24 mouse cellular contexts compared by ENCODE assay signal in genomic region chr19:6495714-6496113, GRCm38 (mm10). TPM values are rescaled to one million over a fixed set of nuclear protein-coding genes. Genes with fewer than 3 reads are reported as not detected.
A peak's percentile ranks its signal among the peaks of the same experiment; 100 is the strongest.
DNase-seq lines count a peak whose midpoint lies in the region; ATAC-seq and TF ChIP-seq lines count a peak whose summit lies in the region.
"Had no signal": no experiment of that assay in that cellular context is flagged by ENCODE, and none has a peak within 500 bp of the region (broad histone marks: within the 10 kb centered on the region; RNA-seq: fewer than 3 reads in every experiment).

No protein-coding gene starts in this region.

- 35% methylated on average over 8 of the region's 8 CpGs for WGBS in hindbrain, embryonic 10.5 days
- WGBS in hindbrain, postnatal 0 days: 39% methylated on average over 8 of the region's 8 CpGs
- WGBS in neural tube, embryonic 12.5 days: 28% methylated on average over 8 of the region's 8 CpGs
- WGBS in limb, embryonic 10.5 days: 38% methylated on average over 8 of the region's 8 CpGs

- H3K27me3 ChIP-seq in hindbrain, embryonic 10.5 days (ENCODE audit: insufficient read depth, poor library complexity, severe bottlenecking): peaks cover 95% of the 10 kb centered on the region
- no peaks in the 10 kb centered on the region for H3K27me3 ChIP-seq in hindbrain, postnatal 0 days (ENCODE audit: insufficient read depth, low read length)
- peaks cover 40% of the 10 kb centered on the region for H3K27me3 ChIP-seq in neural tube, embryonic 12.5 days (replicated peaks)
- H3K27me3 ChIP-seq in limb, embryonic 10.5 days (ENCODE audit: low read depth, poor library complexity, severe bottlenecking): peaks cover 100% of the 10 kb centered on the region

- peak overlapping the region; percentile 90 for H3K27ac ChIP-seq in hindbrain, embryonic 10.5 days
- H3K27ac ChIP-seq in hindbrain, postnatal 0 days: peak overlapping the region; percentile 75
- no peak overlapping the region for H3K27ac ChIP-seq in neural tube, embryonic 12.5 days
- no peak overlapping the region for H3K27ac ChIP-seq in limb, embryonic 10.5 days
- H3K27ac ChIP-seq: embryonic facial prominence, embryonic 13.5 days; heart, adult 2 months; kidney, embryonic 15.5 days; limb, embryonic 15.5 days; liver, embryonic 15.5 days; stomach, postnatal 0 days had no signal

- H3K4me3 ChIP-seq in hindbrain, embryonic 10.5 days: no peak overlapping the region
- no peak overlapping the region for H3K4me3 ChIP-seq in hindbrain, postnatal 0 days (ENCODE audit: low read length)
- H3K4me3 ChIP-seq in neural tube, embryonic 12.5 days: no peak overlapping the region
- H3K4me3 ChIP-seq in limb, embryonic 10.5 days: no peak overlapping the region
- H3K4me3 ChIP-seq: embryonic facial prominence, embryonic 13.5 days; heart, adult 2 months; kidney, embryonic 15.5 days; limb, embryonic 15.5 days; liver, embryonic 15.5 days had no signal

- no peaks in the 10 kb centered on the region for H3K36me3 ChIP-seq in hindbrain, embryonic 10.5 days
- H3K36me3 ChIP-seq in hindbrain, postnatal 0 days (ENCODE audit: insufficient read depth, low read length): no peaks in the 10 kb centered on the region
- H3K36me3 ChIP-seq in neural tube, embryonic 12.5 days: no peaks in the 10 kb centered on the region
- no peaks in the 10 kb centered on the region for H3K36me3 ChIP-seq in limb, embryonic 10.5 days
- H3K36me3 ChIP-seq: embryonic facial prominence, embryonic 13.5 days; kidney, embryonic 15.5 days; limb, embryonic 15.5 days; liver, embryonic 15.5 days had no signal

- peak; percentile 63 for DNase-seq in cerebellum, adult 11-12 months
- no peak for DNase-seq in cerebellum, adult 9-10 months
- DNase-seq in hindbrain, embryonic 10.5 days (ENCODE audit: low spot score): no peak
- DNase-seq in hindbrain, postnatal 0 days (ENCODE audit: low spot score): no peak
- no peak for DNase-seq in thymus, postnatal 25 days
- no peak for DNase-seq in urinary bladder, postnatal 10 days (ENCODE audit: low spot score)
- no peak for DNase-seq in limb, embryonic 10.5 days (ENCODE audit: low spot score)
- DNase-seq: adrenal gland, adult 2 months; cerebellum, postnatal 14 days; gastrocnemius, postnatal 10 days; heart, adult 2 months; right cerebral cortex, postnatal 4 days had no signal

- no peak for TF ChIP-seq CTCF in hindbrain, postnatal 0 days (IDR thresholded peaks at IDR 0.05; ENCODE audit: low read depth)

- H3K4me1 ChIP-seq in hindbrain, embryonic 10.5 days (replicated peaks): peaks cover 85% of the 10 kb centered on the region
- peaks cover 14% of the 10 kb centered on the region; the same call in 1 of the 2 replicates for H3K4me1 ChIP-seq in hindbrain, postnatal 0 days (ENCODE audit: insufficient read depth, low read length)
- peaks cover 54% of the 10 kb centered on the region for H3K4me1 ChIP-seq in neural tube, embryonic 12.5 days
- peaks cover 21% of the 10 kb centered on the region for H3K4me1 ChIP-seq in limb, embryonic 10.5 days
- H3K4me1 ChIP-seq: liver, embryonic 15.5 days had no signal

- H3K9ac ChIP-seq in hindbrain, postnatal 0 days (replicated peaks; ENCODE audit: low read length): no peak overlapping the region
- no peak overlapping the region for H3K9ac ChIP-seq in neural tube, embryonic 12.5 days
- H3K9ac ChIP-seq: embryonic facial prominence, embryonic 13.5 days; kidney, embryonic 15.5 days; limb, embryonic 15.5 days; liver, embryonic 15.5 days had no signal

- H3K4me2 ChIP-seq in hindbrain, postnatal 0 days (ENCODE audit: low read depth, low read length): no peak overlapping the region
- peak overlapping the region; percentile 21 for H3K4me2 ChIP-seq in neural tube, embryonic 12.5 days (replicated peaks)
- H3K4me2 ChIP-seq: embryonic facial prominence, embryonic 13.5 days; kidney, embryonic 15.5 days; limb, embryonic 15.5 days; liver, embryonic 15.5 days had no signal

- no peak for ATAC-seq in hindbrain, postnatal 0 days
- ATAC-seq in neural tube, embryonic 12.5 days (ENCODE audit: low FRiP score, low read depth): no peak
- ATAC-seq: intestine, postnatal 0 days had no signal

- no peaks in the 10 kb centered on the region for H3K9me3 ChIP-seq in hindbrain, embryonic 10.5 days
- H3K9me3 ChIP-seq in hindbrain, postnatal 0 days (ENCODE audit: low read length): no peaks in the 10 kb centered on the region
- H3K9me3 ChIP-seq in neural tube, embryonic 12.5 days: no peaks in the 10 kb centered on the region
- H3K9me3 ChIP-seq in limb, embryonic 10.5 days (replicated peaks): no peaks in the 10 kb centered on the region
- H3K9me3 ChIP-seq: embryonic facial prominence, embryonic 13.5 days; kidney, embryonic 15.5 days; limb, embryonic 15.5 days; liver, embryonic 15.5 days had no signal

RNA-seq across cellular contexts. Expression of gene Slc22a12, which starts 47.1 kb away (rescaled TPM):
- not detected in 2 replicates for polyA plus RNA-seq in hindbrain, embryonic 10.5 days (2016; fragmentation: Nextera tagmentation; extraction: Ambion mirVana)
- 0.21 and 1.2 TPM in 2 replicates for total RNA-seq in hindbrain, postnatal 0 days (2014; rRNA removed)
- 0.28 and 0.35 TPM in 2 replicates for polyA plus RNA-seq in hindbrain, postnatal 0 days (2015; fragmentation: Nextera tagmentation; extraction: Ambion mirVana)
- polyA plus RNA-seq in neural tube, embryonic 12.5 days (2016; fragmentation: Nextera tagmentation; extraction: Ambion mirVana): not detected in 2 replicates
- polyA plus RNA-seq in limb, embryonic 10.5 days (2016; fragmentation: Nextera tagmentation; extraction: Ambion mirVana): not detected in 2 replicates
- total RNA-seq: gastrocnemius, postnatal 10 days; heart, adult 2 months; hematopoietic stem cell, adult 5-6 weeks; monocyte, adult 5-6 weeks had no signal
- polyA plus RNA-seq: embryonic facial prominence, embryonic 13.5 days; heart, adult 2 months; heart, embryonic 16.5 days; intestine, postnatal 0 days; limb, embryonic 15.5 days; liver, embryonic 15.5 days; lung, embryonic 16.5 days; stomach, postnatal 0 days; thymus, postnatal 0 days had no signal

Comparison
In these comparisons a context has a peak if more than half of its experiments do, and no peak if none do; other contexts are left out.
1. H3K27ac ChIP-seq: peak in hindbrain, embryonic 10.5 days (single experiment) and hindbrain, postnatal 0 days (single experiment); none in neural tube, embryonic 12.5 days (single experiment) and limb, embryonic 10.5 days (single experiment).